Mouse (Mus musculus): Measurements from ENCODE around the gene Dthd1.

DNA sequence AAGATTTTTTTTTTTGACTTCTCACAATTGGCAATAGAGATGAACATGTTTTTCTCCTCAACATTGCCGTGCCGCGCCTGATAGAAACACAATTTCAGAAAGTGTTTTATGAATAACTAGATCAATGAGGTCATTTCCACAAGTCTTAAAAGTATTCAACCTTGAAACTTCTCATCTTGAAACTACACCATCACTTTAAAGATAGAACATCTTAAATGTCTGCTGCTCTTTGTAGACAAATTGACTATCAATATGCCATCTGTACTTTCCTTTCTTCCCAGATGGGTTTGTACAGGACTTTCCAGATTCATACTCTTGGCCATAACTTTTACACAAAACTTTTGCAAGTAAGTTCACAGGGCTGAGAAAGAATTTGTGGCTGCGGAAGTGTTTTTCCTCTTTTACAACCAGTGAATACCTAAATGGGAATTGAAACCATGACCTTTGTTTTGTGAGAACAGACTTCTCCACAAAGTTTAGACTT is 40.8 kb downstream of the Dthd1 start:
- TF ChIP-seq POLR2A (IDR thresholded peaks at IDR 0.05; ENCODE audit: insufficient read length, low read depth) = no peak
- TF ChIP-seq MAX (IDR thresholded peaks at IDR 0.05; ENCODE audit: low read depth) = no peak
- TF ChIP-seq TCF12 (IDR thresholded peaks at IDR 0.05; ENCODE audit: insufficient read depth, poor library complexity, severe bottlenecking) = no peak
- no peak for TF ChIP-seq USF1 (IDR thresholded peaks at IDR 0.05; ENCODE audit: low read depth)
- TF ChIP-seq SRF (IDR thresholded peaks at IDR 0.05; ENCODE audit: control insufficient read depth, insufficient read length, low read depth) = no peak
- no peak for TF ChIP-seq MYOG (IDR thresholded peaks at IDR 0.05; ENCODE audit: control insufficient read depth in 1 of 3, insufficient read depth in 1 of 3, insufficient read length in 2 of 3, low read depth in 2 of 3)
- TF ChIP-seq MYOD1 (IDR thresholded peaks at IDR 0.05; ENCODE audit: control insufficient read depth in 1 of 3, insufficient read length in 2 of 3, low read depth in 2 of 3) = no peak
- TF ChIP-seq E2F4 (IDR thresholded peaks at IDR 0.05; ENCODE audit: insufficient read depth) = no peak
- TF ChIP-seq CEBPB (IDR thresholded peaks at IDR 0.05; ENCODE audit: insufficient read depth, poor library complexity, severe bottlenecking) = no peak
